Mouse (Mus musculus): ENCODE data around the gene Mok. TPM values are rescaled to one million over a fixed set of nuclear protein-coding genes. Genes with fewer than 3 reads are reported as not detected.

Mok gene
- polyA plus RNA-seq, 1 experiment from 2014 or later = 12.3 TPM

- H3K9ac ChIP-seq (replicated peaks) = peak overlapping the region; percentile 24
- no peaks in the 10 kb centered on the region for H3K9me3 ChIP-seq (replicated peaks)
- peak overlapping the region; percentile 41 for H3K4me3 ChIP-seq (replicated peaks)
- H3K27me3 ChIP-seq (replicated peaks) = peaks cover 32% of the 10 kb centered on the region
- peaks cover 29% of the 10 kb centered on the region for H3K4me1 ChIP-seq
- peak overlapping the region; percentile 65 for H3K4me2 ChIP-seq
- peak; percentile 46; the same call in 1 of the 2 replicates for ATAC-seq (ENCODE audit: low FRiP score)
- H3K36me3 ChIP-seq = no peaks in the 10 kb centered on the region
- peak overlapping the region; percentile 41; the same call in 1 of the 2 replicates for H3K27ac ChIP-seq (replicated peaks)
- WGBS = under 1% methylated on average over 36 of the region's 36 CpGs
These were observed 4.6 kb upstream of the Mok start for GRCm38 (mm10) chr12:110845131-110845880.

GRCm38 (mm10) chr12:110844227-110845130, 3.7 kb upstream of the Mok start:
- peaks cover 32% of the 10 kb centered on the region for H3K27me3 ChIP-seq (replicated peaks)
- H3K4me3 ChIP-seq (replicated peaks) = peak overlapping the region; percentile 41
- no peaks in the 10 kb centered on the region for H3K36me3 ChIP-seq
- ATAC-seq (ENCODE audit: low FRiP score) = no peak
- under 1% methylated on average over 42 of the region's 42 CpGs for WGBS
- peak overlapping the region; percentile 65 for H3K4me2 ChIP-seq
- H3K27ac ChIP-seq (replicated peaks) = 0 out of 2 replicates have a peak overlapping the region, but pooled peaks have one; percentile 37
- H3K9ac ChIP-seq (replicated peaks) = peak overlapping the region; percentile 39; the same call in 1 of the 2 replicates
- peaks cover 33% of the 10 kb centered on the region for H3K4me1 ChIP-seq
- no peaks in the 10 kb centered on the region for H3K9me3 ChIP-seq (replicated peaks)

GRCm38 (mm10) chr12:110843194-110844048, 2.7 kb upstream of the Mok start:
- no peak overlapping the region for H3K27ac ChIP-seq (replicated peaks)
- peaks cover 32% of the 10 kb centered on the region for H3K27me3 ChIP-seq (replicated peaks)
- H3K36me3 ChIP-seq = no peaks in the 10 kb centered on the region
- H3K4me3 ChIP-seq (replicated peaks) = peak overlapping the region; percentile 41
- no peaks in the 10 kb centered on the region for H3K9me3 ChIP-seq (replicated peaks)
- ATAC-seq (ENCODE audit: low FRiP score) = no peak; the same call in 1 of the 2 replicates
- 21% methylated on average over 32 of the region's 32 CpGs for WGBS
- H3K4me1 ChIP-seq = peaks cover 37% of the 10 kb centered on the region
- H3K4me2 ChIP-seq = peak overlapping the region; percentile 65
- peak overlapping the region; percentile 39; the same call in 1 of the 2 replicates for H3K9ac ChIP-seq (replicated peaks)

GRCm38 (mm10) chr12:110841731-110842493, 1.2 kb upstream of the Mok start:
- Histone ChIP-seq H3K9ac (replicated peaks) (no peak overlapping the region), H3K36me3 (no peaks in the 10 kb centered on the region), H3K4me1 (peaks cover 43% of the 10 kb centered on the region), H3K4me2 (0 out of 2 replicates have a peak overlapping the region, but pooled peaks have one; percentile 65), H3K27me3 (replicated peaks) (peaks cover 29% of the 10 kb centered on the region), H3K4me3 (replicated peaks) (no peak overlapping the region), H3K9me3 (replicated peaks) (no peaks in the 10 kb centered on the region), H3K27ac (replicated peaks) (no peak overlapping the region)
- ATAC-seq (ENCODE audit: low FRiP score) = no peak
- 76% methylated on average over 5 of the region's 5 CpGs for WGBS

GRCm38 (mm10) chr12:110837850-110838249, 2.9 kb downstream of the Mok start:
- ATAC-seq (ENCODE audit: low FRiP score) = no peak
- WGBS = 85% methylated on average over 8 of the region's 8 CpGs
- Histone ChIP-seq H3K27me3 (replicated peaks) (no peaks in the 10 kb centered on the region), H3K9ac (replicated peaks) (no peak overlapping the region), H3K4me2 (no peak overlapping the region), H3K36me3 (no peaks in the 10 kb centered on the region), H3K27ac (replicated peaks) (no peak overlapping the region), H3K4me3 (replicated peaks) (no peak overlapping the region), H3K4me1 (peaks cover 20% of the 10 kb centered on the region), H3K9me3 (replicated peaks) (no peaks in the 10 kb centered on the region)

GRCm38 (mm10) chr12:110837192-110837841, 3.4 kb downstream of the Mok start:
- 34% methylated on average over 5 of the region's 5 CpGs for WGBS
- Histone ChIP-seq H3K36me3 (no peaks in the 10 kb centered on the region), H3K27ac (replicated peaks) (peak overlapping the region; percentile 60), H3K9me3 (replicated peaks) (no peaks in the 10 kb centered on the region), H3K4me1 (peaks cover 20% of the 10 kb centered on the region), H3K9ac (replicated peaks) (no peak overlapping the region), H3K4me2 (no peak overlapping the region), H3K4me3 (replicated peaks) (no peak overlapping the region), H3K27me3 (replicated peaks) (no peaks in the 10 kb centered on the region)
- no peak for ATAC-seq (ENCODE audit: low FRiP score)

- Histone ChIP-seq H3K36me3 (no peaks in the 10 kb centered on the region), H3K4me1 (peaks cover 20% of the 10 kb centered on the region), H3K27ac (replicated peaks) (peak overlapping the region; percentile 60), H3K9me3 (replicated peaks) (no peaks in the 10 kb centered on the region), H3K27me3 (replicated peaks) (no peaks in the 10 kb centered on the region), H3K4me3 (replicated peaks) (no peak overlapping the region), H3K4me2 (no peak overlapping the region), H3K9ac (replicated peaks) (no peak overlapping the region)
- WGBS = 42% methylated on average over 6 of the region's 6 CpGs
- ATAC-seq (ENCODE audit: low FRiP score) = no peak
These were observed 4.0 kb downstream of the Mok start for GRCm38 (mm10) chr12:110836729-110837128.

- WGBS = 98% methylated on average over 3 of the region's 3 CpGs
- no peak overlapping the region for H3K4me2 ChIP-seq
- no peaks in the 10 kb centered on the region for H3K36me3 ChIP-seq
- H3K9ac ChIP-seq (replicated peaks) = no peak overlapping the region
- ATAC-seq (ENCODE audit: low FRiP score) = no peak
- no peak overlapping the region for H3K4me3 ChIP-seq (replicated peaks)
- no peak overlapping the region for H3K27ac ChIP-seq (replicated peaks)
- H3K27me3 ChIP-seq (replicated peaks) = no peaks in the 10 kb centered on the region
- H3K9me3 ChIP-seq (replicated peaks) = no peaks in the 10 kb centered on the region
- H3K4me1 ChIP-seq = peaks cover 19% of the 10 kb centered on the region
These were observed 5.6 kb downstream of the Mok start for GRCm38 (mm10) chr12:110835182-110835581.

GRCm38 (mm10) chr12:110830293-110831024, 10.3 kb downstream of the Mok start:
- WGBS = 87% methylated on average over 10 of the region's 11 CpGs
- H3K9ac ChIP-seq (replicated peaks) = no peak overlapping the region
- ATAC-seq (ENCODE audit: low FRiP score) = no peak
- H3K27me3 ChIP-seq (replicated peaks) = no peaks in the 10 kb centered on the region
- H3K4me1 ChIP-seq = no peaks in the 10 kb centered on the region
- H3K27ac ChIP-seq (replicated peaks) = no peak overlapping the region
- no peaks in the 10 kb centered on the region for H3K36me3 ChIP-seq
- H3K4me2 ChIP-seq = no peak overlapping the region
- H3K4me3 ChIP-seq (replicated peaks) = no peak overlapping the region
- H3K9me3 ChIP-seq (replicated peaks) = no peaks in the 10 kb centered on the region

GRCm38 (mm10) chr12:110828908-110829307, 11.8 kb downstream of the Mok start:
- Histone ChIP-seq H3K36me3 (no peaks in the 10 kb centered on the region), H3K27me3 (replicated peaks) (no peaks in the 10 kb centered on the region), H3K4me3 (replicated peaks) (no peak overlapping the region), H3K27ac (replicated peaks) (no peak overlapping the region), H3K9me3 (replicated peaks) (no peaks in the 10 kb centered on the region), H3K4me1 (no peaks in the 10 kb centered on the region), H3K9ac (replicated peaks) (no peak overlapping the region), H3K4me2 (no peak overlapping the region)
- no peak for ATAC-seq (ENCODE audit: low FRiP score)
- 98% methylated on average over 4 of the region's 4 CpGs for WGBS

Measured in neural tube, embryonic 15.5 days (tissue).